Mouse (Mus musculus) left cerebral cortex, postnatal 14 days (tissue): ENCODE measurements around the gene Fam216a. TPM values are rescaled to one million over a fixed set of nuclear protein-coding genes. Genes with fewer than 3 reads are reported as not detected.
"Not testable (repeated sequence)": the region's sequence is repeated elsewhere in the genome, so short reads cannot be mapped to it uniquely, and the experiment has no call there.

Source experiments
- DNase-seq, 2 experiments: peaks; one replicate each; pipeline ENCODE4 v3.0.0; 2021 to 2022; ENCODE audit warnings: low spot score in 2 of 2, mixed read lengths in 1 of 2
- intact Hi-C: fragments of 180-260 bp; cut with DNase I; formaldehyde crosslinking; loops from one replicate; pipeline ENCODE4 v1.15.1; 2025
- total RNA-seq, 2 experiments: library from RNA; stranded (reverse); gene quantifications; 2 replicates each; pipeline ENCODE4 v1.2.3; 2021

Gene Fam216a
- total RNA-seq, 2 experiments from 2014 or later: 74.2 to 77.6 TPM

DNA sequence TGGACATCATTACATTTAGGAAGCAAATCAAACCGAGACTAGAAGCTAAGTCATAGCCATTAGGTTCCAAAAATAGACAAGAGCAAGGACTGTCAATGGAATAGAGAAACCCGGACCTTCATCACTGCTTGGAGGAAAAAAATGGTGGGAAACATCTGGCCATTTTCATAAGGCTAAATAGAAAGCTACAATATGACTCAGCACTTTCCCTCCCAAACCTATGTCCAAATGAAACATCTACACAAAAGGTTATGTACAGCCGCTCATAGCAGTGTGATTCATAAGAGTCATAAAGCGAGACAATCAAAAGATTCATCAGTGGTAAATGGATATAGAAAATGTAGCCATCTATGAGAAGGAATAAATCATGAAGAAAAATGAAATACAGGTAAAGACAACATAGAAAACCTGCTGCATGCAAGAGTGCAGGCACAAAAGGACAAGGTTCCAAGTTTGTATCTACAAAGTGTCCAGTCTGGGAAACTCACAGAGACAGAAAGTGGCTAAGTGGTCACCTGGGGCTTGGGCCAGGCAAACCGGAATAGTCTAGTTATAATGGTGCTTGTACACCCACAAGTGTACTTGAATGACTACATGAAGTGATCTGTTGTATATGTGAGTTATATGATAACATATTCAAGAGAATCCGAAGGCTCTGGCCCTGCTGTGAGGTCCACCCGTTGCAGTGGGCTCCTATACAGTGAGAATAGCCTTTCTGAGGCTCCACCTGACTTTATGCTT, 35.4 kb downstream of the Fam216a start:
- intact Hi-C loops: loop anchor here (5.0 to 10.0 kb wide), 2 partner anchors 224 to 482 kb away; no protein-coding TSS in a partner anchor

DNA sequence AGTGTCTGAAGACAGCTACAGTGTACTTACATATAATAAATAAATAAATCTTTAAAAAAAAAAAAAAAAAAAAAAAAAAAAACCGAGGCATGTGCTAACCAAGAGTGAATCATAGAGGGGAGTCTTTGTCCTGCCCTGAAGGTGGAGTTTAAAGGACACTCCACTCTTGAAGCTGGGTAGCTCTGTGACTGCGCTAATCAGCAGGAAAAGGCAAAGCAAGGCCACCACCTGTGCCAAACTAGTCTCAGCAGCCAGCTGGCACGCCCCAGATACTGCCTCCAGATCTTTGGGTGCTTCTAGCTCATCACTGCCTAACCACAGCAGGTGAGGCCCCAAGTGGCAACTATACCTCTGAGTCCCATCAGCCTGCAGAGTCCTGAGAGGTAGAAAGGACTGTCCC, 37.5 kb downstream of the Fam216a start:
- no peak for DNase-seq
- intact Hi-C loops: loop anchor here (5.0 to 10.0 kb wide), 2 partner anchors 222 to 480 kb away; no protein-coding TSS in a partner anchor

More for the DNA sequence above, 35.4 kb downstream of the Fam216a start:
- no peak for DNase-seq

DNA sequence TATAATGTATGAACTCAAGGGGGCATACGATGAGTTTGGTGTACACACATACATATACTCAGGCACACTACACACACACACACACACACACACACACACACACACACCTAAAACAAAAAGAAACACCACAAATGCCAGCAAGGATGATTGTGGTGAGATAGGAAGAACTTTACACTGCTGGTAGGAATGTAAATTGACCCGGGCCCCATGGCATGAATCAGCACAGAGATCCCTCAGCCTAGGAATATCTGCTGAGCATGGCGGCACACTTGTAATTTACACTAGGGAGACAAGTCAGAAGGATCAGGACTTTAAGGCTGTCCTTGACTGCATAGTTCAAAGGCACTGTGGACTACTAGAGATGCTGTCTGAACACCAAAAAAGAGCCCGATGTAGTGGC, 41.9 kb downstream of the Fam216a start:
- intact Hi-C loops: loop anchor here (10.0 kb wide), 1 partner anchor 475 kb away; no protein-coding TSS in a partner anchor
- DNase-seq: no peak

- intact Hi-C loops: no loop called here
- DNase-seq: no peak
These were observed 44.9 kb downstream of the Fam216a start for GRCm38 (mm10) chr5:122327283-122327682.

DNA sequence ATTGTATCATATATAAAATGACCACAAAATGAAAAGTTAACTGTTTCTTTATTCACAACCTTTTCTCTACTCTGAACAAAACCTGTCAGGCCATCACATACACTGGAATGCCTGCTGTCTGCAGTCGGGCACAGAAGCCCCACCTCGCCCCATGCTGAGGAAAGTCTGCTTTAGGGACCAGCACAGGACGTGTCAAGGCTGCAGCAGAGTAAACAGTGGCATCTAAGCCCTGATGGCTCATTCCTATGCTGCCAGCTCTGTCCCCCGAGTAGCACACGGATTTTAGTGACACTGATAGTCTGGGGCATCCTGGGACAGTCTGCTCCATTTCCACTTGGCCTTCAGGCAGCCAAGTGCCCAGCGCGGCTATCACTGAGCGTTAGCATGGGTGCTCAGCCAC, 46.7 kb downstream of the Fam216a start:
- intact Hi-C loops: no loop called here

GRCm38 (mm10) chr5:122324608-122325431, 47.3 kb downstream of the Fam216a start:
- intact Hi-C loops: no loop called here
- DNase-seq: peak; percentile 81 to 94

More for the DNA sequence above, 46.7 kb downstream of the Fam216a start:
- no peak for DNase-seq

DNA sequence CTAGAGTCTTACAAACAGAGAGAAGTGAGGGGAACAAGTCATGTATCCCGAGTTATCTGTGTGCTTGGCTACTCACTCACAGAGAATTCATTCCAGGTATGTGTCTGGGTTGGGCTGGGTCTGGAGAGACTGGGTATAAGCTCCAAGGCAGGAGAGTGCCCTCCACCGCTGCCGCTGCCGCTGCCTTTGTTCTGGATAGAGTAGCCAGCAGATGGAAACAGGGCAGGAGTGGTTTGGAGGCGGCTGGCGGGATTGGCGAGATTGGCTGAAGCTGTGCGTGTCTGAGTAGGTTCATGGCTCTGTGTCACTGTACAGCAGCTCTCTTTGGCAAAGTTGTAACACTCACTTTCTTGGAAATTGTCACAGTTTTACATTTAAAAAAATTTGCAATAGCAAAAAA, 48.6 kb downstream of the Fam216a start:
- no peak for DNase-seq
- intact Hi-C loops: no loop called here

DNA sequence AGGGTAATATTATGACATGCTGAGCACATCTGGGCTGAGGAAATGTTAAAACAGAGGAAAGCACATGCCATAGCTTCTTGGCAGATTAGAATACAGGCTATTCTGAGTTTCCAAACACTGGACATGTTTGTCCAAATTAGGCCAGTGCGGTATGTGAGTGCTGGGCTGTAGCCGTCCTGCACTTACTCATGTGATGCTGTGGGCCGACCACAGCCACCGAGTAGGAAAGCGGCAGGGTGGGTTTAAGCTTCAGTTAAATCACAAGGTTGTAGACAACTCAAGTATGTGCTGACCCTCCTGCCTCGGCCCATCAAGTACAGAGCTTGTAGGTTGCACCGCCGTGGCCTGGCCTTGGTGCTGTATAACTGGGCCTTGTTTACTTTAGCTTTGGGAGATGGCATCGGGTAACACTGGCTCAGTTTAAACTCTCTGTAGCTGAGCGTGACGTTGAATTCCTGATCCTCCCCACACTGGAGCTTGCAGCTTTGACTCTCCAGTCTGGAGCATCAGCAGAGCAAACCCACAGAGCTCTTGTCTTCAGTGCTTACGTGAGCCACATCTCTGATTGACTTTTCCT, 51.9 kb downstream of the Fam216a start:
- intact Hi-C loops: no loop called here
- DNase-seq: no peak

DNA sequence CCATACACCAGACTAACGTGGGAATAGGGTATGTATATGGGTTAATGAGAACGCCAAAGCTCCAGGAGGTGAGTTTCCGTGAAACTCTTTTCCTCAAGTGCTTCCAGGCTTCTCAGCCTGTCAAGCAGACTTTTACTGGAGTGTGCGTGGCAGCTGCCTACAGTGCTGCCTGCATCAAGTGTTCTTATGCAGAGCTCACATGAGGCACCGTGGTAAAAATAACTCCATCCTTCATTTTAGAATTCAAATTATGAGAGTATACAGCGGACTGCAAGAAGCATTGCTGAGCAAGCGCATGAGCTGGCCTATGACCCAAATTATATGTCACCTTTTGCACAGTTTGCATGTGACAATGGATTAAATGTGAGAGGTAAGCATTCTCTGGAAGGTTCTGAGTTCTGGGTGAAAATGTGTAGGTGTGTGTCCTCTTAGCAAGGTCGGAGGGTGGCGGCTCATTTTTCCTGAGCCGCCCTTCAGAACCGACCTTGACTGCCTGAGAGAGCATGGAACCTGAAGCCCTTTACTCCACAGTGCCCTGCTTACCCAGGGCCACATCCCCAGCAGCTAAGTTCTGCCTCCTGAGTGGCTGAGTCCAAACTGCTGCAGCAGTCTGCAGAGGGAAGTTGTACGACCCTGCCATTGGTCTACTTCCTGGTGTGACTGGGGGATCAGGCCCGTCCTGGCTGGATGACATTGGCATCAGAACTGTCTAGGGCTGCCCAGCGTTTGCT, 52.5 kb downstream of the Fam216a start:
- peak; percentile 64 to 74 for DNase-seq

GRCm38 (mm10) chr5:122318976-122319375, 53.2 kb downstream of the Fam216a start:
- intact Hi-C loops, DNase-seq: not testable (repeated sequence)

More for the DNA sequence above, 52.5 kb downstream of the Fam216a start:
- intact Hi-C loops: no loop called here

DNA sequence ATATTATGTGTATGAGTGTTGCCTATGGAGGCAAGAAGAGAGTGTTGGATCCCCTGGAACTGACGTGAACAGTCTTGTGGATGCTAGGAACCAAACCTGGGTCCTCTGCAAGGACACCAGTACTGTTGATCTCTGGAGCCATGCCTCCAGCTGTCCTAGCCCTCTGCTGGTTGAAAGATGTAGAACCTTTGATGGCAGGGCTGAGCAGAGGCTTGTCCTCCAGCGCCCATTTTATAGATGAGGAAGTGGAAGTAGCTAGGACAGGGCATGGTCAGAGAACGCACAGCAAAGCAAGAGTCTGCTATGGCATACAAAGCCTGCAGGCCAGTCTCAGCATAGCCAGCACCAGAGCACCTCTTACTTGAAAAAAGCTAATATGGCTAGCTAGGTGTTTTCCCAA, 54.1 kb downstream of the Fam216a start:
- intact Hi-C loops: no loop called here
- DNase-seq: no peak

- intact Hi-C loops: no loop called here
- DNase-seq: peak in 1 of 2 experiments; percentile 47
These were observed 54.7 kb downstream of the Fam216a start for GRCm38 (mm10) chr5:122317329-122318045.

- DNase-seq: peak; percentile 85 to 98
- intact Hi-C loops: no loop called here
These were observed 57.0 kb downstream of the Fam216a start for GRCm38 (mm10) chr5:122314966-122315667.

Other genes with a start within 250 kb of the Fam216a start
- under 1 TPM in 1 of 2 experiments, not detected in 1; 0.24 TPM for gene Ccdc63, start 231.5 kb downstream of the Fam216a start, total RNA-seq
- 100 to 1,000 TPM; 161 to 170 TPM for gene Ppp1cc, start 214.1 kb downstream of the Fam216a start, total RNA-seq
- gene Hvcn1, start 165.6 kb downstream of the Fam216a start, total RNA-seq: 1 to 10 TPM; 2.0 to 2.4 TPM
- 10 to 100 TPM; 10.4 to 12.1 TPM for gene Tctn1, start 107.9 kb downstream of the Fam216a start, total RNA-seq
- 10 to 100 TPM; 30.4 to 31.9 TPM for gene Pptc7, start 88.0 kb downstream of the Fam216a start, total RNA-seq
- 1 to 10 TPM; 3.0 to 3.7 TPM for gene Rad9b, start 18.1 kb downstream of the Fam216a start, total RNA-seq
- gene Vps29, start 18.0 kb downstream of the Fam216a start, total RNA-seq: 100 to 1,000 TPM; 200 to 203 TPM
- gene Gpn3, start 488 bp downstream of the Fam216a start, total RNA-seq: 10 to 100 TPM; 23.4 to 25.7 TPM
- 100 to 1,000 TPM; 250 to 273 TPM for gene Arpc3, start 19.5 kb upstream of the Fam216a start, total RNA-seq
- gene Anapc7, start 49.3 kb upstream of the Fam216a start, total RNA-seq: 10 to 100 TPM; 29.5 to 31.2 TPM
- 100 to 1,000 TPM; 737 to 785 TPM for gene Atp2a2, start 129.9 kb upstream of the Fam216a start, total RNA-seq
- 10 to 100 TPM; 35.5 to 36.5 TPM for gene Ift81, start 242.2 kb upstream of the Fam216a start, total RNA-seq